Mouse (Mus musculus): ENCODE results near the gene Gpx1. TPM values are rescaled to one million over a fixed set of nuclear protein-coding genes. Genes with fewer than 3 reads are reported as not detected.

Gpx1 gene
- polyA plus RNA-seq, 1 experiment from 2014 or later, result 383 TPM

DNA sequence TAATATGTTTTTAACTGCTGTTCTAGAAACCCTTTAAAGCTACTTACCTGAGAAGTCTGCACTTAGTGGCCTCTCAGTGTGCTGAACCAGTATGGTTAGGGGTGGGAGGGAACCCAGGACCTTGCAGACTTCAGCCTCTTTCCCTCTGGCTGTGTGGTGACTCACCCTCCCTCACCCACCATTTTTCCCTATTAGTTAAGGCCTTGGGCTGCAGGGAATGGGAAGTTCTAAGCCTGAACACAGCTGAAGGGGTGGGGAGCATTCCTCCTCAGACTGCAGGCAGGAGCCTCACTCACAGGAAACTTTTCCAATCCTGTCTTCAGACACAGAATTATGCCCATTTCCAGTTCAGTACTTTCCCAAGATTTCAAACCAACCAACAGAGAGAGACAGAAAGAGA is 3.1 kb downstream of the Gpx1 start:
- peaks cover 29% of the 10 kb centered on the region for H3K4me1 ChIP-seq
- no peak overlapping the region for H3K4me3 ChIP-seq
- H3K27me3 ChIP-seq, result no peaks in the 10 kb centered on the region
- H3K27ac ChIP-seq (replicated peaks), result no peak overlapping the region
- no peak for ATAC-seq (replicated peaks)
- no peak overlapping the region for H3K9ac ChIP-seq (replicated peaks)
- H3K36me3 ChIP-seq, result peaks cover 4% of the 10 kb centered on the region; the same call in 1 of the 2 replicates
- H3K9me3 ChIP-seq, result no peaks in the 10 kb centered on the region
- no peak overlapping the region for H3K4me2 ChIP-seq (replicated peaks)

DNA sequence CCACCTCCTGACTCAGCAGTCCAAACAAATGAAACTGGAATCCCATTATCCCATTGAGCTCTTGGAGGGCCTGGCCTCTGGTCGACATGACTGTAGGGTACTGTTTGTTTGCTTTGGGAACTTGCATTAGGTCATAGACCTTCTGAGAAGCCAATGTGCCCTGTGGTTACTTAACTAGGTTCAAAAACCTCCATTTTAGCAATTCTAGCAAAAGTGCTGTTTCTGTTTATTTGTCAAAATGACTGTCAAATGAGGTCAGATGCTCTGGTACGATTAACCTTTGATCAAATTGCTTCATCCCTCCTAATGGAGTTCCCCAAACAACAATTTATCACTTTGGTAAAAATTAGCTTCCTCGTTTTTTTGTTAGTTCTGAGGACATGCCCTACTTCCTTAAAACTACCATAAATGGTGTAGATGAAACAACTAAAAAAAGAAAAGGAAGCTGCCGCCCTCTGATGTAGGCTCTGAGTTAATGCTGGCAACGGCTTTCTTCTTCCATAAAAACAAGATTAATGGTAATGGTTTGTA is 3.7 kb downstream of the Gpx1 start:
- Histone ChIP-seq H3K27ac (replicated peaks) (no peak overlapping the region), H3K27me3 (no peaks in the 10 kb centered on the region), H3K4me2 (replicated peaks) (no peak overlapping the region), H3K4me1 (peaks cover 30% of the 10 kb centered on the region), H3K9ac (replicated peaks) (no peak overlapping the region), H3K4me3 (no peak overlapping the region), H3K9me3 (no peaks in the 10 kb centered on the region), H3K36me3 (peaks cover 4% of the 10 kb centered on the region; the same call in 1 of the 2 replicates)
- no peak for ATAC-seq (replicated peaks)
- WGBS, result 62% methylated on average over 5 of the region's 5 CpGs

DNA sequence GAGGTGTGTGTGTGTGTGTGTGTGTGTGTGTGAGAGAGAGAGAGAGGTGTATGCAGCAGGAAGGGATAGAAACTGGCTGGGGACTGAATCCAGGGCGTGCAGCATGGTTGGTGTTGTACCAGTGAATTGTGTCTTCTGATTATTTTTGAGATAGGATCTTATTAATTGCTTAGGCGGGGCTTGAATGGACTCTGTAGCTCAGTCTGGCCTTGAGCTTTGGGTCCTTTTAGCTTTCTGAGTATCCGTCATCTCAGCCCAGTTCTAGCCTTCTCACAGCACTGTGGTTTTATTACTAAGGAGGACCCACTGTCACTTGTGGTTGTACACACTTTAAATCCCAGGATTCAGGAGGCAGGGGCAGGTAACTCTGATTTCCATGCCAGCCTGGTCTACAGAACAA is 4.6 kb downstream of the Gpx1 start:
- H3K27ac ChIP-seq (replicated peaks), result no peak overlapping the region
- H3K4me1 ChIP-seq, result peaks cover 29% of the 10 kb centered on the region
- no peak for ATAC-seq (replicated peaks)
- no peaks in the 10 kb centered on the region for H3K27me3 ChIP-seq
- 91% methylated on average over 3 of the region's 3 CpGs for WGBS
- no peak overlapping the region for H3K4me3 ChIP-seq
- no peaks in the 10 kb centered on the region for H3K36me3 ChIP-seq
- H3K4me2 ChIP-seq (replicated peaks), result no peak overlapping the region
- no peaks in the 10 kb centered on the region for H3K9me3 ChIP-seq
- H3K9ac ChIP-seq (replicated peaks), result no peak overlapping the region

DNA sequence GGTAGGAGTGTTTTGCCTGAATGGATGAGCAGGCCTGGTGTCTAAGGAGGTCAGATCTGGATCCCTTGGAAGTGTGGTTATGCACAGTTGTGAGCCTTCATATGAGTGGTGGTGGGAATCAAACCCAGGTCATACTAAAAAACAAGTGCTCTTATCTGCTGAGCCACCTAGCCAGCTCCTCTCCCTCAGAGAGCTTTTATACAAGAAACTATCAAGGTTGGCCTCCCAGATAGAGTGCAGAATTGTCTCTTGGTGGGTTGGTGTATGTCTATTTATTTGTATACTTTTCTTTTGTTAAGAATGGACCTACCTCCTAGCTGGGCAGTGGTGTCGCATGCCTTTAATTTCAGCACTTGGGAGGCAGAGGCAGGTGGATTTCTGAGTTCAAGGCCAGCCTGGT is 5.1 kb downstream of the Gpx1 start:
- no peaks in the 10 kb centered on the region for H3K27me3 ChIP-seq
- no peak for ATAC-seq (replicated peaks)
- H3K36me3 ChIP-seq, result no peaks in the 10 kb centered on the region
- no peaks in the 10 kb centered on the region for H3K9me3 ChIP-seq
- WGBS, result 95% methylated on average over 1 of the region's 1 CpGs
- no peak overlapping the region for H3K9ac ChIP-seq (replicated peaks)
- H3K27ac ChIP-seq (replicated peaks), result no peak overlapping the region
- peaks cover 29% of the 10 kb centered on the region for H3K4me1 ChIP-seq
- H3K4me2 ChIP-seq (replicated peaks), result no peak overlapping the region
- no peak overlapping the region for H3K4me3 ChIP-seq

DNA sequence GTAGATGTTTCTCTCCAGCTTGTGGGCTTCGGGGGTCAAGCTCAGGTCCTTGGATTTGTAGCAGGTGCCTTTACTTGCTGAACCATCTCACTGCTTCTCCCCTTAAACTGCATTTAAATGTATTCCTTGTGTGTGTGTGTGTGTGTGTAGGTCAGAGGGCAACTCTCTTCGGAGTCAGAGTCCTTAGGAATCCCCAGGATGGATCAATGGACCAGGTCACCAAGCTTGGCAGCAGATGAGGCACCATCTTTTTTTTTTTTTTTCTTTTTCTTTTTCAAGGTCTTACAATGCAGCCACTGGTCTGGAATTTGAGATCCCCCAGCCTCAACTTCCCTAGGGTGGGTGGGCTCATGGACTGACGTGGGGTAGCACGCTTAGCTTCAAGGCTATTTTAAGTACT is 5.8 kb downstream of the Gpx1 start:
- Histone ChIP-seq H3K27ac (replicated peaks) (no peak overlapping the region), H3K4me2 (replicated peaks) (no peak overlapping the region), H3K9ac (replicated peaks) (no peak overlapping the region), H3K36me3 (no peaks in the 10 kb centered on the region), H3K27me3 (no peaks in the 10 kb centered on the region), H3K4me1 (peaks cover 35% of the 10 kb centered on the region), H3K9me3 (no peaks in the 10 kb centered on the region), H3K4me3 (no peak overlapping the region)
- 84% methylated on average over 4 of the region's 4 CpGs for WGBS
- no peak for ATAC-seq (replicated peaks)

DNA sequence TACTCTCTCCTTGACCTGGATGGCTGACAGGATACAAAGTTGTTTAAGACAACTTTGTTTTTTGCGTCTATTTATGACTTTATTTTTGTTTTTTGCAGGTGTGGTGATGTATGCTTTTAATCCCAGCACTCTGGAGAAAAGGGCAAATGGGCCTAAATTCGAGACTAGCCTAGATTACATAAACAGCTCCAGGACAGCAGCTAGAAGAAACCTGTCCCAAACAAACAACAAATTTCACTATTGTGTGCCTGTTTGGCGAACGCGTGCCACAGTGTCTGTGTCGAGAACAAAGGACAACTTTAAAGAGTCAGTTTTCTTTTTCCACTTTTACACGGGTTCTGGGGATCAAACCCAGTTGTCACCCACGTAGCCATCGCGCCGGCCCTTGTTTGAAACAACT is 8.3 kb downstream of the Gpx1 start:
- Histone ChIP-seq H3K4me1 (peaks cover 21% of the 10 kb centered on the region), H3K4me3 (peak overlapping the region; percentile 75), H3K27ac (replicated peaks) (peak overlapping the region; percentile 96), H3K36me3 (peaks cover 23% of the 10 kb centered on the region), H3K27me3 (no peaks in the 10 kb centered on the region), H3K9me3 (no peaks in the 10 kb centered on the region), H3K4me2 (replicated peaks) (peak overlapping the region; percentile 55), H3K9ac (replicated peaks) (peak overlapping the region; percentile 92)
- no peak for ATAC-seq (replicated peaks)
- 5% methylated on average over 11 of the region's 11 CpGs for WGBS

DNA sequence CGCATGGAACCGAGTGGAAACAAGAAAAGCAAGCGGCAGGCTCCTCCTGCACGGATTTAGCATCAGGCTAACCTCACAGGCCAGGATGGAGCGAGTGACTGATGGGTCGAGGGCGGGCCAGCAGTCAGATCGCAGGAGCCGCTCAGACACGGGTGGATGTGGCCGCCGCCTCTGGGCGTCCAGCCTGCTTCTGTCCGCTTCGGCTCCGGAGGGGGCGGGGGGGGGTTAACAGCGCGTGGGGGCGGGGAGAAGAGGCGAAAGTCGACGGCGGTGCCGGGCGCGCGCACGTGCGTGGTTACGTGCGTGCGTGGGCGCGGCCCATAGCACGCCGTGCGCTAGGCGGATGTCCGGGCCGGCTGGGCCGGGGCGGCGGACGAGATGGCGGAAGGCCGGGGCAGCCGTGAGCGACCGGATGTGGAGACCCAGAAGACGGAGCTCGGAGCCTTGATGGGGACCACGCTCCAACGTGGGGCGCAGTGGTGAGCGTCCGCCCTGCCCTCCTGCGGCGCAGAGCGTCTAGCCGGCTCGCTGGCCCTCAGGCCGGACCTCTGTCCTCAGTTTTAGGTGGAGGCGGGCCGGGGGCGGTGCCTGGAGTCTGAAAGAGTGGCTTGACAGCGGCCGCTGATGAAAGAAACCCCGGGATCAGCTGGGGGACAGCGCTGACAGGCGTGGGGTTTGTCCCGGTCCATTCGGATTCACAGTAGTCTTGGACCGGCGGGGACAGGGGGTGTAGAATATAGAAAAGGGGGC is 9.0 kb downstream of the Gpx1 start, which contains the start of gene Usp4:
Gene Usp4, plus strand, starts transcription at position 314 of the 750 bp plus-strand sequence.
- under 1% methylated on average over 72 of the region's 75 CpGs for WGBS
- ATAC-seq (replicated peaks), result peak; percentile 96

DNA sequence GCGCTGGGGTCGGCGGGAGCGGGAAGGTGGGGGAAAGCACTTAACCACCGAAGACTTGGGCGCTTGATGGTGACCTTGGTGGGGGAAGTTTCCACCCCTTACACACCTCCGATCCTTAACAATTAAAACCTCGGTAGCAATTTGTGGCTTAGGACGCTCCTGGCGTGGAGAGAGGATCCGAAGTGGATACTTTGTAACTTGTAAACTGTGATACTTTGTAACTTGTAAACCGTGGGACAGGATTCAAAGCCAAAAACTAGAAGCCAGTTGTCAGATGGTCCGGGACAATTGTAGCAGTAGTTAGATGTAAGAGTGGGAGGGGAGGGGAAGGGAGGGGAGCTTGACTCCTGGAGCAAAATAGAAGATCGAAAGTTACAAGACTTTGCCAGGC is 9.6 kb downstream of the Gpx1 start:
- Histone ChIP-seq H3K27ac (replicated peaks) (peak overlapping the region; percentile 96), H3K4me3 (peak overlapping the region; percentile 75), H3K4me2 (replicated peaks) (peak overlapping the region; percentile 55), H3K27me3 (no peaks in the 10 kb centered on the region), H3K36me3 (peaks cover 36% of the 10 kb centered on the region), H3K4me1 (peaks cover 21% of the 10 kb centered on the region), H3K9me3 (no peaks in the 10 kb centered on the region), H3K9ac (replicated peaks) (peak overlapping the region; percentile 92)
- ATAC-seq (replicated peaks), result no peak
- 8% methylated on average over 14 of the region's 14 CpGs for WGBS

More for the DNA sequence above, 9.0 kb downstream of the Gpx1 start, which contains the start of gene Usp4:
- no peaks in the 10 kb centered on the region for H3K27me3 ChIP-seq
- peak within 1 kb of the TSS; percentile 92 for H3K9ac ChIP-seq (replicated peaks)
- H3K9me3 ChIP-seq, result no peaks in the 10 kb centered on the region
- H3K27ac ChIP-seq (replicated peaks), result peak within 1 kb of the TSS; percentile 96
- peaks cover 30% of the 10 kb centered on the region for H3K36me3 ChIP-seq
- H3K4me3 ChIP-seq, result peak within 1 kb of the TSS; percentile 75
- peak within 1 kb of the TSS; percentile 55 for H3K4me2 ChIP-seq (replicated peaks)
- H3K4me1 ChIP-seq, result peaks cover 21% of the 10 kb centered on the region

DNA sequence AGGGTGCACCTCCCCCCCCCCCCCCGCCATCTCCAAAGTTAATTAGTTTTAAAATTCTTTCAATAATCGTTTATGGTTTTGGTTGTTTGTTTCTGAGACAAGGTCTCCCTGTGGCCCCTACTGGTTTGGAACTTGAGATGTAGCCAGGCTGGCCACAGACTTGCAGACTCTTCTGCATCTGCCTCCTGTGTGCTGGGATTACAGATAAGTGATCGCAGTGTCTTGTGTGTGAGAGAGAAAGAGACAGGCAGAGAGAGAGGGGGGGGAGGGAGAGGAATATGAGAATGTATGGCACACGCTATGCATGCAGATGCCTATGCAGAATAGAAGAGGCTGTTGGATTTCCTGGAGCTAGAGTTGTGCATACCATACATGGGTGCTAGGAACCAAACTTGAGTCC is 11.0 kb downstream of the Gpx1 start:
- Histone ChIP-seq H3K4me3 (no peak overlapping the region), H3K9me3 (no peaks in the 10 kb centered on the region), H3K4me2 (replicated peaks) (no peak overlapping the region), H3K36me3 (peaks cover 48% of the 10 kb centered on the region), H3K4me1 (peaks cover 21% of the 10 kb centered on the region), H3K27me3 (no peaks in the 10 kb centered on the region), H3K27ac (replicated peaks) (no peak overlapping the region), H3K9ac (replicated peaks) (no peak overlapping the region)
- 96% methylated on average over 4 of the region's 4 CpGs for WGBS
- no peak for ATAC-seq (replicated peaks)

DNA sequence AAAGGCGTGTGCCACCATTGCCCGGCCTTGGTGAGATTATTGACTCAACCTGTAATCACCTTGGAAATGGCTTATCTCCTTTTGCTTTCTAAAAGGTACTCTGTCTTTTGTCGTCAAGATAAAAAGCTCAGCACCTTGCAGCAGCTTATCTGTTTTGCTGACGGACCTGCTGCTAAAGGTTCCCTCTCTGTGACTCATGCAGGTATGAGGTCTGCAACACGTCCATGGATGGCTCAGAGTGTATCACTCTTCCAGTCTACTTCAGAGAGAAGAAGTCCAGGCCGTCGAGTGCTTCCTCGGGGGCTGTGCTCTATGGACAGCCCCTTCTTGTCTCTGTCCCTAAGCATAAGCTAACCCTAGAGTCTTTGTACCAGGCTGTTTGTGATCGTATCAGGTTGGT is 39.5 kb downstream of the Gpx1 start:
- Histone ChIP-seq H3K9ac (replicated peaks) (no peak overlapping the region), H3K9me3 (no peaks in the 10 kb centered on the region), H3K36me3 (peaks cover 94% of the 10 kb centered on the region), H3K4me3 (no peak overlapping the region), H3K27ac (replicated peaks) (no peak overlapping the region), H3K27me3 (no peaks in the 10 kb centered on the region), H3K4me1 (no peaks in the 10 kb centered on the region), H3K4me2 (replicated peaks) (no peak overlapping the region)
- WGBS, result 94% methylated on average over 9 of the region's 9 CpGs
- ATAC-seq (replicated peaks), result no peak

DNA sequence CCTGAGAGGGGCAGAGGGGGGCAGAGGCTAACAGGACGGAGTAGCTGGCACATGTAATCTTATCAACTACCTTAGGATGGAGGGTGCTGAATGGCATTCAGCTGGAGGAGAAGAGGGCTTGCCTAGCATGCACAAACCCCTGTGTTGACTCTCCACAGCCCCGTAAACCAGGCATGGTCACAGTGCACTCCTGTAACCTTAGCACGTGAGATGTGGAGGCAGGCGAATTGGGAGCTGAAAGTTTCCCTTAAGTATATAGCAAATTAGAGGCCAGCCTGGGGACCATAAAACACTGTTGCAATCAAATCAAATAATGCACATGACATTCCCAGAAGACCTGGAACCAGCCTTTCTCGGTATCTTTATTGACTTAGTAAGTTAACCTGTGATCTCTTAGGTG is 40.0 kb downstream of the Gpx1 start:
- H3K4me1 ChIP-seq, result no peaks in the 10 kb centered on the region
- peaks cover 94% of the 10 kb centered on the region for H3K36me3 ChIP-seq
- H3K4me3 ChIP-seq, result no peak overlapping the region
- no peak overlapping the region for H3K27ac ChIP-seq (replicated peaks)
- H3K9me3 ChIP-seq, result no peaks in the 10 kb centered on the region
- no peaks in the 10 kb centered on the region for H3K27me3 ChIP-seq
- 94% methylated on average over 5 of the region's 5 CpGs for WGBS
- ATAC-seq (replicated peaks), result no peak
- no peak overlapping the region for H3K4me2 ChIP-seq (replicated peaks)
- H3K9ac ChIP-seq (replicated peaks), result no peak overlapping the region

DNA sequence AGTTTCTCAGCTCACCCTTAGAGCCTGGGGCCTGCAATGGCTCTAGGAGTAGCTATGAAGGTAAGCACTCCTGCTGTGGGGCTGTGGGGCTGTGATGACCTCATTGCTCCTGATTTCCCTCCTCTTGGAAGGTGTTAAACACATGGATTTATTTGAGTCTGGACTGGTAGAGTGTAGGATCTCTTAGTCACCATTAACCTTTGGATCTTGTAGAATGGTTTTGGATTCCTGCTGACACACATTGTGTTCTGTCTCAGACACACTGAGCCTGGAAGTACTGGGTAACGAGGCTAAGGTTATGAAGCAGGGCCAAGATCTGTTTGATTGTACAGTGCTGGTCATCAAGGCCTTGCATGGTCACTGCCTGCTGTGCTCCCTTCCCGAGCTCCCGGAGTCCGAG is 40.6 kb downstream of the Gpx1 start:
- Histone ChIP-seq H3K4me2 (replicated peaks) (no peak overlapping the region), H3K27me3 (no peaks in the 10 kb centered on the region), H3K9me3 (no peaks in the 10 kb centered on the region), H3K27ac (replicated peaks) (no peak overlapping the region), H3K36me3 (peaks cover 94% of the 10 kb centered on the region), H3K4me3 (no peak overlapping the region), H3K4me1 (no peaks in the 10 kb centered on the region), H3K9ac (replicated peaks) (no peak overlapping the region)
- ATAC-seq (replicated peaks), result no peak
- WGBS, result 77% methylated on average over 4 of the region's 4 CpGs

DNA sequence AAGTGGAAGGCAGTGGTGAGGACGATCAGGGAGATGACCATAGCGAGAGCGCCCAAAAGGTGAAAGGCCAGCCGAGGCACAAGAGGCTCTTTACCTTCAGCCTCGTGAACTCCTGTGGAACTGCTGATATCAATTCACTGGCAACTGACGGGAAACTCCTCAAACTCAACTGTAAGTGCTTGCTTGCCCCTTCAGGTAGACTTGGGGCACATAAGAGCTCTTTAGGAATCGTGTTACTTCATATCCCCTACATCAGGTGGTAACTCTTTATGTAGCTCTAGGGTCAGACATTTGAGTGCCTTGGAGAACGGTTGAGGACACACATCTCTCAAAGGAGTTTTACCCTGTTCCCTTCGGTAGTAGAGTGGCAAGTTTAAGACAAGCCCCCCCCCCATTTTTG is 42.7 kb downstream of the Gpx1 start:
- Histone ChIP-seq H3K4me2 (replicated peaks) (no peak overlapping the region), H3K9ac (replicated peaks) (no peak overlapping the region), H3K9me3 (no peaks in the 10 kb centered on the region), H3K4me1 (no peaks in the 10 kb centered on the region), H3K27me3 (no peaks in the 10 kb centered on the region), H3K27ac (replicated peaks) (no peak overlapping the region), H3K36me3 (peaks cover 95% of the 10 kb centered on the region), H3K4me3 (no peak overlapping the region)
- no peak for ATAC-seq (replicated peaks)
- 96% methylated on average over 9 of the region's 9 CpGs for WGBS
